Mouse (Mus musculus): Measurements from ENCODE around the gene Gmds.
A peak's percentile ranks its signal among the peaks of the same experiment; 100 is the strongest.

Gmds gene

GRCm38 (mm10) chr13:31943482-31944275 lies 394.9 kb downstream of the Gmds start:
- DNase-seq: no peak

GRCm38 (mm10) chr13:31929299-31929698 lies 409.2 kb downstream of the Gmds start:
- DNase-seq: no peak

- DNase-seq: no peak
Observed at GRCm38 (mm10) chr13:31926599-31926998, 411.9 kb downstream of the Gmds start.

- DNase-seq: no peak
Observed at GRCm38 (mm10) chr13:31924506-31924905, 414.0 kb downstream of the Gmds start.

GRCm38 (mm10) chr13:31919716-31920115 lies 418.8 kb downstream of the Gmds start:
- DNase-seq: no peak

GRCm38 (mm10) chr13:31917387-31917786 lies 421.2 kb downstream of the Gmds start:
- no peak for DNase-seq

- DNase-seq: no peak
Observed at GRCm38 (mm10) chr13:31915748-31916147, 422.8 kb downstream of the Gmds start.

GRCm38 (mm10) chr13:31914901-31915587 lies 423.5 kb downstream of the Gmds start:
- no peak for DNase-seq

- DNase-seq: no peak
Observed at GRCm38 (mm10) chr13:31911956-31912355, 426.6 kb downstream of the Gmds start.

GRCm38 (mm10) chr13:31911362-31911761 lies 427.2 kb downstream of the Gmds start:
- DNase-seq: no peak

GRCm38 (mm10) chr13:31909031-31909430 lies 429.5 kb downstream of the Gmds start:
- DNase-seq: no peak

- DNase-seq: no peak
Observed at GRCm38 (mm10) chr13:31906514-31906913, 432.0 kb downstream of the Gmds start.

- DNase-seq: peak; percentile 13 to 16
Observed at GRCm38 (mm10) chr13:31900191-31900590, 438.3 kb downstream of the Gmds start.

GRCm38 (mm10) chr13:31899392-31899791 lies 439.1 kb downstream of the Gmds start:
- DNase-seq: no peak

- no peak for DNase-seq
Observed at GRCm38 (mm10) chr13:31897493-31897892, 441.0 kb downstream of the Gmds start.

GRCm38 (mm10) chr13:31894511-31894910 lies 444.0 kb downstream of the Gmds start:
- no peak for DNase-seq

GRCm38 (mm10) chr13:31892913-31893514 lies 445.5 kb downstream of the Gmds start:
- DNase-seq: no peak

- no peak for DNase-seq
Observed at GRCm38 (mm10) chr13:31888500-31888899, 450.0 kb downstream of the Gmds start.

- DNase-seq: no peak
Observed at GRCm38 (mm10) chr13:31885769-31886168, 452.8 kb downstream of the Gmds start.

GRCm38 (mm10) chr13:31878805-31879477 lies 459.6 kb downstream of the Gmds start:
- DNase-seq: no peak

GRCm38 (mm10) chr13:31877061-31877460 lies 461.5 kb downstream of the Gmds start:
- DNase-seq: no peak

GRCm38 (mm10) chr13:31874427-31874826 lies 464.1 kb downstream of the Gmds start:
- DNase-seq: no peak

- DNase-seq: no peak
Observed at GRCm38 (mm10) chr13:31873269-31873668, 465.3 kb downstream of the Gmds start.
